Mouse (Mus musculus) layer of hippocampus, postnatal 36 days (tissue): ENCODE data around the gene Gm2042. TPM values are rescaled to one million over a fixed set of nuclear protein-coding genes. Genes with fewer than 3 reads are reported as not detected.
"Not testable (repeated sequence)": the region's sequence is repeated elsewhere in the genome, so short reads cannot be mapped to it uniquely, and the experiment has no call there.

ENCODE experiments used
- DNase-seq, 2 experiments: peaks; one replicate each; pipeline ENCODE4 v3.0.0; 2022
- total RNA-seq, 2 experiments: library from RNA; stranded (reverse); gene quantifications; 2 replicates each; pipeline ENCODE4 v1.2.3; 2021

Gm2042 gene
- not detected for total RNA-seq

- DNase-seq = not testable (repeated sequence)
Observed at GRCm38 (mm10) chr12:87953780-87954179, at the start of gene Gm2042. Gene Gm2042 (plus strand): TSS chr12:87954080.

GRCm38 (mm10) chr12:87919721-87920120 lies 34.2 kb upstream of the Gm2042 start, which contains the start of gene Gm2035:
Gene Gm2035 (minus strand): TSS chr12:87919857.
- not testable (repeated sequence) for DNase-seq

- not testable (repeated sequence) for DNase-seq
Observed at GRCm38 (mm10) chr12:87984000-87984399, 30.1 kb downstream of the Gm2042 start.

GRCm38 (mm10) chr12:88004118-88004517 lies 50.2 kb downstream of the Gm2042 start:
- DNase-seq = not testable (repeated sequence)

Other genes with a start within 250 kb of the Gm2042 start
- not detected for gene Gm21319, start 178.3 kb upstream of the Gm2042 start, total RNA-seq
- gene Gm21936, start 158.6 kb upstream of the Gm2042 start, total RNA-seq = not detected
- gene BB287469, start 137.5 kb upstream of the Gm2042 start, total RNA-seq = not detected
- gene Gm2001, start 111.7 kb upstream of the Gm2042 start, total RNA-seq = not detected
- gene Gm2016, start 80.0 kb upstream of the Gm2042 start, total RNA-seq = not detected
- gene Gm2022, start 58.7 kb upstream of the Gm2042 start, total RNA-seq = not detected
- gene Gm2035, start 34.2 kb upstream of the Gm2042 start, total RNA-seq = not detected
- gene Gm2075, start 57.8 kb downstream of the Gm2042 start, total RNA-seq = not detected
- gene Gm6803, start 64.7 kb downstream of the Gm2042 start, total RNA-seq = not detected
- not detected for gene Gm2056, start 72.9 kb downstream of the Gm2042 start, total RNA-seq
- gene Gm16368, start 129.6 kb downstream of the Gm2042 start, total RNA-seq = not detected
- gene Gm10436, start 228.0 kb downstream of the Gm2042 start, total RNA-seq = not detected